Mouse (Mus musculus) liver, embryonic 12.5 days (tissue): ENCODE data around the gene Hoxb5. TPM values are rescaled to one million over a fixed set of nuclear protein-coding genes. Genes with fewer than 3 reads are reported as not detected.

Experiments
- ATAC-seq: fragments of 200-750 bp; cut with Nextera tagmentation; 2 replicates; pipeline ENCODE4 v1.8.0; 2017; ENCODE audit warnings: moderate number of reproducible peaks, mild to moderate bottlenecking, moderate library complexity
- H3K27ac ChIP-seq: fragments of 300-500 bp; sonication (generic); 2 replicates; pipeline ENCODE4 v1.5.1; 2016; ENCODE audit warnings: mild to moderate bottlenecking
- H3K27me3 ChIP-seq: fragments of 300-500 bp; sonication (generic); replicated peaks from 2 replicates; pipeline ENCODE4 v1.6.1; 2016; ENCODE audit warnings: mild to moderate bottlenecking, moderate library complexity
- H3K36me3 ChIP-seq: fragments of 300-500 bp; sonication (generic); 2 replicates; pipeline ENCODE4 v1.6.1; 2016; ENCODE audit warnings: mild to moderate bottlenecking, moderate library complexity
- H3K4me1 ChIP-seq: fragments of 300-500 bp; sonication (generic); 2 replicates; pipeline ENCODE4 v1.6.1; 2016
- H3K4me2 ChIP-seq: fragments of 300-500 bp; sonication (generic); 2 replicates; pipeline ENCODE4 v1.6.1; 2016; ENCODE audit warnings: mild to moderate bottlenecking, moderate library complexity
- H3K4me3 ChIP-seq: fragments of 300-500 bp; sonication (generic); 2 replicates; pipeline ENCODE4 v1.5.1; 2016; ENCODE audit warnings: mild to moderate bottlenecking, moderate library complexity
- H3K9ac ChIP-seq: fragments of 300-500 bp; sonication (generic); 2 replicates; pipeline ENCODE4 v1.6.1; 2016; ENCODE audit warnings: mild to moderate bottlenecking, moderate library complexity
- H3K9me3 ChIP-seq: fragments of 300-500 bp; sonication (generic); replicated peaks from 2 replicates; pipeline ENCODE4 v1.6.1; 2016; ENCODE audit warnings: mild to moderate bottlenecking, moderate library complexity
- WGBS: fragments of 180-500 bp; shearing (Covaris S2); methylation state at CpG from one replicate; pipeline ENCODE4 v1.1.7; 2016; ENCODE audit not compliant: insufficient replicate concordance; 5-methylcytosine and 5-hydroxymethylcytosine counted together
- polyA plus RNA-seq: library from polyadenylated mRNA; unstranded; fragments of >200 nt; fragmentation: Nextera tagmentation; extraction: Ambion mirVana; gene quantifications from 2 replicates; pipeline ENCODE4 v1.2.1, GENCODE M21; 2016

The Hoxb5 gene
- polyA plus RNA-seq, 1 experiment from 2014 or later = 1.5 TPM

DNA sequence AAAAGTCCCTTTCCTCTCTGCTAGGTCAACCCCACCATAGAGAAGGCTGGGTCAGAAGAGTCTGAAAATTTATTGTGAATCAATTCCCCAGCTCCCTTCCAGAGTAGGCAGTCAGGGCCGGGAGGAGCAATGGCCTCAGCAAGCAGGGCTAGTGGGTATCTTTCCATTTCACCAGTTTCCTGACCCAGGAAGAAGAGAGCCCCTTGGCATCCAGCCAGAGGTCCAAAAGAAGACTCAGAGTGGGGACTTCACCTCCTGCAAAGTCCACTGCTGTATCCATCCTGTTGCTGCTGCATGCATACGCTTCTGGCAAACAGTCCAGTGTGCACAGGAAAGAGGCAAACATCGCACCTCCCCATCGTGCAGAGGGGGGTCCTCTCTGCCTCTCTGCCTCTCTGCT is 27.2 kb upstream of the Hoxb5 start:
- Histone ChIP-seq H3K36me3 (no peaks in the 10 kb centered on the region), H3K4me3 (no peak overlapping the region), H3K9me3 (no peaks in the 10 kb centered on the region), H3K27ac (no peak overlapping the region), H3K9ac (no peak overlapping the region), H3K4me2 (no peak overlapping the region), H3K4me1 (peaks cover 12% of the 10 kb centered on the region; the same call in 1 of the 2 replicates), H3K27me3 (peaks cover 100% of the 10 kb centered on the region)
- WGBS = 14% methylated on average over 4 of the region's 4 CpGs
- no peak for ATAC-seq

DNA sequence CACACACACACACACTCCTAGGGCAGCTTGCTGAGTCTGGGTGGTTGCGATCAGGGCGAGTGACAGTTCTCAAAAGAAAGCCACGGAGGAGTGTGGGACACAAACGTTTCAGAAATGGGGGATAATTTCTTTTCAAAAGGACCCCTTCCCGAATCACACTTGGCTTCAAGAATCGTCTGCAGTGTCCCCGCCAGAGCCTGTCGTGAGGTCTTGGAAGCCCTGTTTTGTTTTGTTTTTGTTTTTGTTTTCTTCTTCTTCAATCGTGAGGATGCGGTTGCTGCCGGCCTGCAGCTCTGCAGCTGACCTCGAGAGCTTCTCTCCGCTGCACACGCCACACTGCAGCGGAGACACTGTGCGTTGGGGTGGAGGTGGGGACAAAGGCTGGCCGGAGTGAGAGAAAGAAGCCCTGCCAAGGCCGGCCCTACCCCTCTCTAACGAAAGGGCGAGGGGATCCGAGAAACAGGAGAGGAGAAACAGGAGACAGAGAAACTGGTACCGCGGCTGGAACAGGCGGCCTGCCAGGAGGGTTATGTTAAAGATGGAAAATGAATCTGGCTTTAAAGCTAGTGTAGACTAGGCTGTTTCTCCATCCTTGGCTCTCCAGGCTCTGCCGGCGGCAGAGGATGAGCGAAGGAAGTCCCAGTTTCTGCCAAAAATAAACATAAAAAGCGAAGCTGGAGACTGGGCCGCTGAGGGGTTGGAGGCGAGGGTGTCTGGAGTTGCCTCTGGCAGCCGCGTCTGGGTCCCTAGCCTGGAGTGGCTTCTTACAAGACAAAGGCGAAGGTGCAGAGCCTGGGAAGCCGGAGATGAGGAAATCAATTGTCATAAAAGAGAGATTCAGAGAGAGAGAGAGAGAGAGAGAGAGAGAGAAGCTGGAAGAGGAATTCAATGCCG is 25.7 kb upstream of the Hoxb5 start:
- no peaks in the 10 kb centered on the region for H3K9me3 ChIP-seq
- H3K4me1 ChIP-seq = peaks cover 1% of the 10 kb centered on the region; the same call in 1 of the 2 replicates
- H3K27ac ChIP-seq = no peak overlapping the region
- peaks cover 100% of the 10 kb centered on the region for H3K27me3 ChIP-seq
- H3K4me3 ChIP-seq = no peak overlapping the region
- H3K36me3 ChIP-seq = no peaks in the 10 kb centered on the region
- 4% methylated on average over 35 of the region's 35 CpGs for WGBS
- H3K4me2 ChIP-seq = no peak overlapping the region
- no peak for ATAC-seq
- H3K9ac ChIP-seq = no peak overlapping the region

GRCm38 (mm10) chr11:96278324-96278723 is 24.8 kb upstream of the Hoxb5 start:
- no peak overlapping the region for H3K27ac ChIP-seq
- peaks cover 100% of the 10 kb centered on the region for H3K27me3 ChIP-seq
- no peaks in the 10 kb centered on the region for H3K36me3 ChIP-seq
- H3K4me1 ChIP-seq = no peaks in the 10 kb centered on the region
- no peak overlapping the region for H3K9ac ChIP-seq
- no peaks in the 10 kb centered on the region for H3K9me3 ChIP-seq
- no peak overlapping the region for H3K4me2 ChIP-seq
- 15% methylated on average over 14 of the region's 14 CpGs for WGBS
- no peak overlapping the region for H3K4me3 ChIP-seq
- no peak for ATAC-seq

- Histone ChIP-seq H3K36me3 (no peaks in the 10 kb centered on the region), H3K9me3 (no peaks in the 10 kb centered on the region), H3K4me2 (no peak overlapping the region), H3K9ac (no peak overlapping the region), H3K27me3 (peaks cover 100% of the 10 kb centered on the region), H3K4me1 (no peaks in the 10 kb centered on the region), H3K4me3 (no peak overlapping the region), H3K27ac (no peak overlapping the region)
- under 1% methylated on average over 9 of the region's 9 CpGs for WGBS
- ATAC-seq = no peak
Observed at GRCm38 (mm10) chr11:96278773-96279172, 24.4 kb upstream of the Hoxb5 start.

- ATAC-seq = no peak
- H3K4me3 ChIP-seq = no peak overlapping the region
- H3K27me3 ChIP-seq = peaks cover 100% of the 10 kb centered on the region
- no peak overlapping the region for H3K27ac ChIP-seq
- H3K4me2 ChIP-seq = no peak overlapping the region
- H3K4me1 ChIP-seq = no peaks in the 10 kb centered on the region
- H3K36me3 ChIP-seq = no peaks in the 10 kb centered on the region
- H3K9ac ChIP-seq = no peak overlapping the region
- WGBS = 5% methylated on average over 31 of the region's 31 CpGs
- no peaks in the 10 kb centered on the region for H3K9me3 ChIP-seq
Observed at GRCm38 (mm10) chr11:96279421-96280233, 23.5 kb upstream of the Hoxb5 start.

DNA sequence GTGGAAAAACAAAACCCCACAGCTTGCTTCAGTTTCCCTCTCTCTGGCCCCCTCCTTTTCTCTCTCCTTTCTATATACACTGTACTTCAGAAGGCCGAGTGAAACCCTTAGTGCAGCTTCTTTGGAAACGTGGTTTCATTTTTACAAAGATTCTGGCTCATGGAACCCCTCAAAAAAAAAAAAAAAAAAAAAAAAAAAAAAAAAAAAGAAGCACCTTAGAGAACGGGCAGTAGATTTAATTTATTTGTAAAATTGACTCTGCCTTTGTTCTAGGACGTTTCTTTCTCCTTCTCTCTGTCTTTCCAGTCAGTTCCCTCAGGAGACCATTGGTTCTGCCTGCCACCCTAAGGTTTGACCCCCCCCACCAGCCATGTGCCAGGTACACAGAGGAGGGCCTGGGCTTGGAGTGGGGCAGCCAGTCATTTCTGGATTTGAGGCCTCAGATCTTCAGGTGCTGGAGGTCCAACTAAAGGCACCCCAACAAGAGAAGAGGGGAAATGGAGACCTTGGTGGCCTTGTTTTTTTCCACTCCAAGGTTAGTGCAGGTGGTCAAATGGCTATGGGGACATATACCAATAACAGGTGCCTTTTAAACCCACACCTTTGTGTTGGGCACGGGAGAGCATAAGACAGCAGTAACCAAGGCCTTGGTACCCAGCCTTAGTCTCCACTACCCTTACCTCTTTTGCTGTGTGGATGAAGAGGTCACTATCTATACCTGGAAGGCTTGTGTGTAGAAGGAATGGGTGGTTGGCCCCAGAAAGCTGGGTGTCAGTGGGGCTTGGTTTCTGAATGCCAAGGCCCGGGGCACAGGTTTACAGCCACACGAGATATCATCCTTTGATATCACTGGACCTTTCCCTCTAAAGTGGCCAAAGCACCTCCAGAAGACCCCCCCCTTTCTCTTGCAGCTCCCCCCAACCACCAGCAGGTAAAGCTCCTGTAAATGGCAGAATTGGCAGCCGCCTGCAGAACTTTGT is 22.4 kb upstream of the Hoxb5 start:
- no peaks in the 10 kb centered on the region for H3K4me1 ChIP-seq
- H3K36me3 ChIP-seq = no peaks in the 10 kb centered on the region
- no peak overlapping the region for H3K27ac ChIP-seq
- H3K9me3 ChIP-seq = no peaks in the 10 kb centered on the region
- H3K4me3 ChIP-seq = no peak overlapping the region
- WGBS = 18% methylated on average over 8 of the region's 8 CpGs
- no peak for ATAC-seq
- H3K27me3 ChIP-seq = peaks cover 100% of the 10 kb centered on the region
- H3K4me2 ChIP-seq = no peak overlapping the region
- no peak overlapping the region for H3K9ac ChIP-seq

GRCm38 (mm10) chr11:96281396-96281795 is 21.7 kb upstream of the Hoxb5 start:
- Histone ChIP-seq H3K4me3 (no peak overlapping the region), H3K27me3 (peaks cover 100% of the 10 kb centered on the region), H3K9ac (no peak overlapping the region), H3K9me3 (no peaks in the 10 kb centered on the region), H3K27ac (no peak overlapping the region), H3K4me2 (no peak overlapping the region), H3K4me1 (no peaks in the 10 kb centered on the region), H3K36me3 (no peaks in the 10 kb centered on the region)
- WGBS = 7% methylated on average over 18 of the region's 18 CpGs
- no peak for ATAC-seq

DNA sequence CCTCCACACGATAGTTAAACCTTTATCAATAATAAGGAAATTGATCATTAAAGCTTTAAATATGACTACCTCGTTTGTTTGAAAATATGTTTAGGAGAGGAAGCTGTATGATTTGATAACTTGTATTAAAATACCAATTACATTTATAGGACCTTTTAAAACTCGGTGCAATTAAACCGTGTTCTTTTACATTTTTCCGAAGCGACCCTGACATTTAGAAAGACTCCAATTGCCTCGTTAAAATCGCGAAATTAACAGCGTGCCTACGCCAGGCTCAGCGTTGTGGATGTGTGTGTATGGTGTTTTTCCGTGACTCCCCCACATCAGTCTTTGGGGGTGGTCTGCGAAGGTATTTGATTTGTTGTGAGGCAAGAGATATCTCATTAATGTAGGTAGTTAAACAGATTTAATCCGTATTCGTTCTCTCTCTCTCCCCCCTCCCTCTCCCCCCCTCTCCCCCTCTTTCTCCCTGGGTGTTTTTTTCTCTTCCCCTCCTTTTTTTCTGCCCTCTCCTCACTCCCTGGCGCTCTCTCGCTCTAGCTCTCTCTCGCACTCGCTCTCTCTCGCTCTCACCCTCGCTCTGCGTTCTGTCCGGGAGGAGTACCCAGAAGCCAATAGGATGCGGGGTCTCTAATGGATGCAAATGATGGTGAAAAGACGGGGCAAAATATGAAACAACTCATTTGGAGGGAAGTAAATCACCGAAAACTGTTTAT is 21.1 kb upstream of the Hoxb5 start, which contains the start of gene Hoxb8:
Hoxb8 (plus strand) TSS at position 51 of the 716 bp plus-strand sequence.
- no peaks in the 10 kb centered on the region for H3K36me3 ChIP-seq
- H3K9me3 ChIP-seq = no peaks in the 10 kb centered on the region
- 2% methylated on average over 27 of the region's 27 CpGs for WGBS
- H3K27ac ChIP-seq = no peak within 1 kb of the TSS
- H3K9ac ChIP-seq = no peak within 1 kb of the TSS
- H3K4me1 ChIP-seq = peaks cover 4% of the 10 kb centered on the region; the same call in 1 of the 2 replicates
- no peak within 1 kb of the TSS for H3K4me3 ChIP-seq
- ATAC-seq = no peak
- no peak within 1 kb of the TSS for H3K4me2 ChIP-seq
- H3K27me3 ChIP-seq = peaks cover 100% of the 10 kb centered on the region

DNA sequence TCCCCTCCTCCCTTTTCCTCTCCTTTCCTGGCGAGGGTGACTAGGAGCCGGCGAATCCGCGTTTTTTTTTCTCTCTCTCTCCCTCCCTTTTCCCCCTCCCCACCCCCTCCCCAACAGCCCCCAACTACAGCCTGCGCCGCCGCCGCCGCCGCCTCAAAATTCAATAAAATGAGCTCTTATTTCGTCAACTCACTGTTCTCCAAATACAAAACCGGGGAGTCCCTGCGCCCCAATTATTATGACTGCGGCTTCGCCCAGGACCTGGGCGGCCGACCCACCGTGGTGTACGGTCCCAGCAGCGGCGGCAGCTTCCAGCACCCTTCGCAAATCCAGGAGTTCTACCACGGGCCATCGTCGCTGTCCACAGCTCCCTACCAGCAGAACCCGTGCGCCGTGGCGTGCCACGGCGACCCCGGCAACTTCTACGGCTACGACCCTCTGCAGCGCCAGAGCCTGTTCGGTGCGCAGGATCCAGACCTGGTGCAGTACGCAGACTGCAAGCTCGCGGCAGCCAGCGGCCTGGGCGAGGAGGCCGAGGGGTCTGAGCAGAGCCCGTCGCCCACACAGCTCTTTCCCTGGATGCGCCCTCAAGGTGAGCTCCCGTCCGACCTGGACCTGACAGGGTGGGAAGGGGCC is 20.2 kb upstream of the Hoxb5 start:
- H3K4me1 ChIP-seq = peaks cover 5% of the 10 kb centered on the region; the same call in 1 of the 2 replicates
- H3K4me3 ChIP-seq = no peak overlapping the region
- no peaks in the 10 kb centered on the region for H3K9me3 ChIP-seq
- H3K4me2 ChIP-seq = peak overlapping the region; percentile 13; the same call in 1 of the 2 replicates
- no peak overlapping the region for H3K27ac ChIP-seq
- peaks cover 100% of the 10 kb centered on the region for H3K27me3 ChIP-seq
- ATAC-seq = no peak
- no peak overlapping the region for H3K9ac ChIP-seq
- no peaks in the 10 kb centered on the region for H3K36me3 ChIP-seq
- 1% methylated on average over 49 of the region's 49 CpGs for WGBS

DNA sequence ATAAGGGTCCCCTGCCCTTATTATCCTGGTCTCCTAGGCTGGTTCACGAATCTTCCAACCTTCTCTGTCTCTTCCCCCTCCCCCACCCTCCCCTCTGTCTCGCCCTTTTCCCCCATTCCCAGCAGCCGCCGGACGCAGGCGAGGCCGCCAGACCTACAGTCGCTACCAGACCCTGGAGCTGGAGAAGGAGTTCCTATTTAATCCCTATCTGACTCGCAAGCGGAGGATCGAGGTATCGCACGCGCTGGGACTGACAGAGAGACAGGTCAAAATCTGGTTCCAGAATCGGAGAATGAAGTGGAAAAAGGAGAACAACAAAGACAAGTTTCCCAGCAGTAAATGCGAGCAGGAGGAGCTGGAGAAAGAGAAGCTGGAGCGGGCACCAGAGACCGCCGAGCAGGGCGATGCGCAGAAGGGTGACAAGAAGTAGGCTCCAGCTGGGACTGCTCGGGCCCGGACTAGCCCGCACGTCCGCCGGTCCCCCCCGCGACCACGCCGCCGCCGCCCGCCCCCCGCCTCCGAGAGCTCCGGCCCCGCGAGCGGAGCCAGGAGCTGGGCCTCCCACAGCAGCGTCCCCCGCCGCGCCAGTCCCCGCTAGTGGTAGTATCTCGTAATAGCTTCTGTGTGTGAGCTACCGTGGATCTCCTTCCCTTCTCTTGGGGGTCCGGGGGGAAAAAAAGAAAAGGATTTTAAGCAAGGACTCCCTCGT is 18.9 kb upstream of the Hoxb5 start:
- H3K36me3 ChIP-seq = no peaks in the 10 kb centered on the region
- peak overlapping the region; percentile 54 for H3K4me2 ChIP-seq
- H3K27me3 ChIP-seq = peaks cover 100% of the 10 kb centered on the region
- WGBS = 2% methylated on average over 49 of the region's 49 CpGs
- H3K27ac ChIP-seq = no peak overlapping the region
- H3K4me1 ChIP-seq = peaks cover 5% of the 10 kb centered on the region; the same call in 1 of the 2 replicates
- ATAC-seq = no peak
- H3K4me3 ChIP-seq = peak overlapping the region; percentile 19; the same call in 1 of the 2 replicates
- no peaks in the 10 kb centered on the region for H3K9me3 ChIP-seq
- no peak overlapping the region for H3K9ac ChIP-seq
